Mouse (Mus musculus) inflammation-experienced regulatory T-cells, adult 6 months (primary cell): ENCODE data around the gene Scnn1a. TPM values are rescaled to one million over a fixed set of nuclear protein-coding genes. Genes with fewer than 3 reads are reported as not detected.

Experiments used
- ATAC-seq: one replicate; pipeline ENCODE4 v1.8.0; 2017
- polyA plus RNA-seq, 3 experiments: library from polyadenylated mRNA; unstranded; fragments of 100-300 nt; shearing (Covaris generic); gene quantifications; one replicate each; pipeline ENCODE4 v1.2.1; 2017

Gene Scnn1a
- polyA plus RNA-seq, 3 experiments from 2014 or later = not detected

DNA sequence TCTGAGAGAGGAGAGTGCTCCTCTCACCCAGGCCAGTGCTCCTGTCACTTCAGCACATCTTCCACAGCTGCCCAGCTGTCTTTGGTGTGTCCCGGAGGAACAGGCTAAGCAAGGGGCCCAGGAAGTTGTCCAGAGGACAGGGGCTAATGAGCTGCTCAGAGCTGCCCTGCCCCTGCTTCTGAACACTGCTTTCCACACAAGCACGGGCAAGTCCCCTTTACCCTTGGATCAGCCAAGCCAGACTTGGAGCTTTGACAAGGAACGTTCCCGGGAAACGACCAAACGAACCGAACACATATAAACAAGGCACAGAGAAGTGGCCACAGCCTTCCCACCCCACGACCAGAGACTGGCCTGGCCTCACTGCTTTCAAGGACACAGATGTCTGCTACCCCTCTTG is 23.6 kb downstream of the Scnn1a start:
- no peak for ATAC-seq

DNA sequence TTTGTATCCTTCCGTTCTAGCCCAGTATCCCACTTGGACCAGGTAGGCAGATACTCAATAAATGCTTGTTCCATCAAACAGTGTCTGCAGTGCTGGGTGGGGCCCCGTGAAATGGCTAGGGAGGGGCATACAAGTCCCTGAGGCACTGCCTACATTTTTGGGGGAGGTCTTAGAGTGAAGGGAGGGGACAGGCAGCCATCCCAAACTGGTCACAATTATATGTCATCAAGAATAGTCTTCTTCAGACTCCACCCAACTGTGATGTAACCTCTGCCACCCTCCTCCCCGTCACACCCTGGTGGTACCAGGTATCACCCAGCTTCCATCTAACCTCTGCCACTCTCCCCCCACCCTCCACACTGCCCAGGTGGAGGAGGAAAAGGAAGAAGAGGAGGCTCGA is 24.4 kb downstream of the Scnn1a start:
- no peak for ATAC-seq

DNA sequence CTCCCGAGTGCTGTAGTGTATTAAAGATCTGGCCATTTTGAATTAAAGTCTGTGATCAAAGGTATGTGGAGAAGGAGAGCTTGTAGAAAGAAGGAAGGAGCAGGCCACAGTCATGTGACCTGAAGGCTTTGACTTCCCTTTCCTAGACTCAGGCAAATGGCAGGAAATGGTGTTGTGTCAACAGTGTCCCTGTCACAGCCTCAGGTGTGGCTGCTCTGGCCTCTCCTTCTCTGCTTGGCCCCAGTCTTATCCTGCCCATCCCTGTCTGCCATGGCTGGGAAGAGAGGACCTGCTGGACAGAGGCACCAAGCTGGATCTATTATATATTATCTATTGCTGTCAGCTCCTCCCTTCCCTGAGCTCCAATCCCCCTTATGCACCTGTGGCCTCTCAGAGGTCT is 25.2 kb downstream of the Scnn1a start:
- no peak for ATAC-seq

DNA sequence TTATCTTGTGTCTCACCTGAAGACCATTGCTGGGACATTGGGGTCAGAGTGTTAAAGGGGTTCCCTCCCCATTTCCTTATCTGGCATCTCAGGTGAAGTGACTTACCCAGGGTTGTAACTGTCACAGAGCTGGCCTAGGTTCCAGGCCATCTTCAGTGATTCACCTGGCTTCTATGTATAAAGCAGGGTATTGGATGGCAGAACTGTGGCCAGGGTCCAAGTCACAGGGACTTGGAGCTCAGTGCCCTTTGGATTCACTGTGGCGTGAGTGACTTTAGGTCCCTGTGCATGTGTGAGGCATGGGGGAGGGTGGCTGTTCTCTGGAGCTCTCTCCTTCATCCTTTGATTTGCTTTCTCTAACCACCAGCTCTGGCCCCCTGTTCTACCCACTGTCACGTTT is 25.6 kb downstream of the Scnn1a start:
- no peak for ATAC-seq

DNA sequence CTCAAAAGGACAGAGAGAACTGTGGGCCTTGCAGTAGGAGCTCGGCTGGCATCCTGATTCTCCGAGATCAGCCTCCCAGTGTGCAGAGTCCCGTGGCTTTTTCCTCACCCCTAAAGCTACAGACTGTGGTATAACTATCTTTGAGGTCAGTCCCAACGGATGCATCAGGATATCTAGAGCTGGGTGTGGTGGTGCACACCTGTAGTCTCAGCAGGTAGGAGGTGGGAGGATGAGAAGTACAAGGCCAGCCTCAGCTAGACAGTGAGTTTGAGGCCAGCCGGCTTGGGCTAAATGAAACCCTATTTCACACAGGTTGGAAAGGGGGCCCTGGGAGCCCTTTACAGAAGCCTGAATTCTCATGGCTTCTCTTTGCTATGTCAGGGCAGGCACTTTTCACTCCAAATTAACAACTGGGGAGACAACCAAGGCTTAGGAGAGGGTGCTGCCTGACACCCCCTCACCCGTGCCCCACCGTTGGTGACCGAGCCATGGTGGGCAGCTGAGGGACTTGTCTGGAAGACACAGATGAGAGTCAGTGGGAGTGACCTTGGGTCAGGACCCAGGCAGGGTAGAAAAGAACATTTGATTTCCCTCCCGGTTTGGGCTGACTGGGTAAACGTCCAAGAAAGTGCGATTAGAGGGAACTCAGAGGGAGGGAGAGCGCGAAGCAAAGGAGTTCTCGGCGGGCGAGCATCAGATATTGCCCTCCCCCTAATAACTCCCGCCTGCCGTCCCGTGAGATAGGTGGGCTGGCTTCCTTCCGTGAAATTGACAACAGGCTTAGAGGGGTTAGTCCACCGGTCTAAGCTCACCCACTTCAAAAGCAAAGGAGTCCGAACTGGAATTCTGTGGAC is 28.5 kb downstream of the Scnn1a start, which contains the start of gene Tnfrsf1a:
Gene Tnfrsf1a, plus strand, starts transcription at position 642 of the 854 bp plus-strand sequence.
- ATAC-seq = peak; percentile 1

DNA sequence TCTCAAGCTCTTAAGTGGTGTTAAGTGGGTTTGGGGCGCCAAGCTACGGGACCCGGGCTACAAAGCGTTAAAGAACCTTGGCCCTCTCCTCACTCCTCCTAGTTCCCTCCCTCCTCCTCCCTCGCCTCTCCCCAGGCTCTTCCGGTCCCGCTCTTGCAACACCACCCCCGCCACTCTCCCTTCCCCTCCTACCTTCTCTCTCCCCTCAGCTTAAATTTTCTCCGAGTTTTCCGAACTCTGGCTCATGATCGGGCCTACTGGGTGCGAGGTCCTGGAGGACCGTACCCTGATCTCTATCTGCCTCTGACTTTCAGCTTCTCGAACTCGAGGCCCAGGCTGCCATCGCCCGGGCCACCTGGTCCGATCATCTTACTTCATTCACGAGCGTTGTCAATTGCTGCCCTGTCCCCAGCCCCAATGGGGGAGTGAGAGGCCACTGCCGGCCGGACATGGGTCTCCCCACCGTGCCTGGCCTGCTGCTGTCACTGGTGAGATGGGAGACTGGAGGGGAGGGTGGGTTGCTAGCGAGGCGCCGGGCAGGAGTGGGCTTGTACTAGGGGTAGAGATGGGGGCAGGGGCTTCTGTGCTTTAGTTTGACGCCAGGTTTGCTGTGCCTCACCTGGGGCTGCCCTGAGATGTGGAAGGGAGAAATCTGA is 29.2 kb downstream of the Scnn1a start:
- peak; percentile 83 for ATAC-seq

DNA sequence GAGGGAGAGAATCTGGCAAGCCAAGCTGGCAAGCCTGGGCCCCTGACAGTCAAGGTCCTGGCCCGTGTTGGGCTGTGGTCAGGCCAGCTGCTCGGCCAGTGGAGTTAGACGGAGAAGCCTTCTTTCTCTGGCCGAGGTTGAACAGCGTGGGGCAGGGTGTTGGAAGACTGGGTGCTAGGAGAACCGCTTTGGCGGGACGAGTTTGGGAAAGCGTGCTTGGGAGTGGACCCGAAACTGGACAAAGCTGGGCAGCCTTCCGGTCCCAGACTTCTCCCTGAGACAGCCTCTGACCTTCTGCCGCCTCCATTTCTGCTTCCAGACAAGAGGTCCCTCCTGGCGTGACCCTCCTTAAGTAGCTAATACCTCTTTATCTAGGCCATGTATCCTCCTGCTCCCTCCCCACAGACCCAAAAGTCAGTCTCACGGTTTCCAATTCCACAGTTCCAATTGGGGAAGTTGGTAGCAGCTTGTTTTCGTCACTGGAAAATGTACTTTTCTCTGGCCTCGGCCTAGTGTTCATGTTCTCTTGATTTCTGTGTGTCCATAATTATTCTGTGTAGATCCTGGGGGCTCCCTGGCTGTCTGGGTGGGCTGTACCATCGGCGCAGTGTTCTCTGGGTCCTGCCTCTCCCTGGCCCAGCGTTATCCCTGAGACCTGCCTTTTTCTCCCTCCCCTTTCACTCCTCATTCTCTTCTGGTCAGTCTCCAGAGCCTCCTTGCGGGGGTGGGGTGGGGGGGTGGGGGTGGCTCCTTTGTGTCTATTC is 30.0 kb downstream of the Scnn1a start:
- ATAC-seq = no peak

DNA sequence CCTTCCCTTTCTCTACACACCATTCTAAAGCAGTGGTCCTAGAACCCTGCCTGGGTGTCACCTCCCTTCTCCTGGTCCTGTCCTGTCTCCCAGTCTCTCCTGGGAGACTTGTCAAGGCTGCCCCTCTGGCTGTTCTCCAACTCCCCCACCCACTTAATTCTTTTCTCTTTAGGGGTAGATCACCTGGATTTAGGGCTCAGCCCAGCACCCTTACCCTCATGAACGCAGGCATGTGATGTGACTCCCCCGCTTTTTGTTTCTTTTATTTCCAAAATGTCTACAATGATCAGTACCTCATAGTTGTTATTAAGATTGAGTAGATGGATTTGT is 30.5 kb downstream of the Scnn1a start:
- no peak for ATAC-seq

DNA sequence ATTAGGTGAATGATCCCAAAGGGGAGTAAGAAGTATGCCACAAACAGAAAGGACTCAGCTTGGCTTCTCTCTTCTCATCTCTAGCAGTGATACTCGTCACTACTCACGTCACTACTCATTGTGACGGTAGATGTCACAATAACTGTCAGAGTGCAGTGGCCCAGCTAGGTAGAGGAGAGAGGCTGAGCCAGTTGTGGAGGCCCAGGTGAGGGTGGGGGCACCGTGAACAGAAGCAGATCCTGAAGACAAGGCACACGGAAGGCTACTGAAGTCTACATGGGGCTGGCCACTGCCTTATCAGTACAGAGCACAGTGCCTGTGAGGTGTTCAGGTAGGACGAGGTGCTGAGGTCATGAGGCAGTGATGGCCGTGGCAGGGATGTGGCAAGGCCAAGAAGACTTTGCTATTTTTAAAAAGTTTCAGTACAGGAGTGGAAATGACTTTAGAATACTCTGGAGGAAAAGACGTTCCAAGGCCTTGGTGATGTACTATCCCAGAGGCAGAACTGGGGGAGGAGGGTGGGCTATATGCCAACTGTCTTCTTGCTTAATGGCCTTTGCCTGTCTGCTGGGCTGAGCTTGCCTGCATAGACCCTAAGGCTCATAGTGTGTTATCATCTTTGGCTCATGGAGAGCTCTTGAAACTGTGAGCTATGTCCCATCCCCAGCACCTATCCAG is 31.0 kb downstream of the Scnn1a start:
- no peak for ATAC-seq

DNA sequence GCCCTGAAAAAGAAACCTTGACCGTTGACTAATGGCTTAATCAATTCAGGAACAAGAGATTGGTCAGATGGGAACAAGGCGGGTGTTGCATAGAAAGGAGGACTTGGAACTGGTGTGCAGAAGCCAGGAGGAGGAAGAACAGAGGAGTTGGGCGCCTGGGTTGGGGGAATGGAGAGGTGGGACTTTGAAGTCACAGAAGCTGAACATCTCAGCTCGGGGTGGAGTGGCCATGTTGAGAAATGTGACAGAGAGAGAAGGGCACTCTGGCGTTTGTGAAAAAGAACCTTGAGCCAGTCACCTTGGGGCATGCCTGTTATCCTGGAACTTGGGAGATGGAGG is 31.6 kb downstream of the Scnn1a start:
- ATAC-seq = no peak

DNA sequence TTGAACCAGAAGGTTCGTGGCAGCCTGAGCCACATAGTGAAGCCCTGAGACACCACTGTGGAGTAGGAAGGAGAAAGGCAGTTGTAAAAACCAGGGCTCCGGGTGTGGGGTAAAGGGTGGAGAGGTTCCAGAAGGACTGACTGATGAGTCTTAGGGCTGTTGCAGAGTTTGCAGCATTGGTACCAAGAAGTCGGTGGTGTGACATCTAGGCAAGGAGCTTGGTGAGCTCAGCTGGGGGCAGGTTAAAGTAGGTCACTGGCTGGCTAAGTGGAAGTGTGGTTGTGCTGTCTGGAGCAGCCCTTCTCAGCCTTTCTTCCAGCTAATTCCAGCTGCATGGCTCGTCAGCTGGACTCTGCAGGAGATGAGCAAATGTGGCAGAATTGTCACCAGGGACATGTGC is 32.4 kb downstream of the Scnn1a start:
- ATAC-seq = no peak

DNA sequence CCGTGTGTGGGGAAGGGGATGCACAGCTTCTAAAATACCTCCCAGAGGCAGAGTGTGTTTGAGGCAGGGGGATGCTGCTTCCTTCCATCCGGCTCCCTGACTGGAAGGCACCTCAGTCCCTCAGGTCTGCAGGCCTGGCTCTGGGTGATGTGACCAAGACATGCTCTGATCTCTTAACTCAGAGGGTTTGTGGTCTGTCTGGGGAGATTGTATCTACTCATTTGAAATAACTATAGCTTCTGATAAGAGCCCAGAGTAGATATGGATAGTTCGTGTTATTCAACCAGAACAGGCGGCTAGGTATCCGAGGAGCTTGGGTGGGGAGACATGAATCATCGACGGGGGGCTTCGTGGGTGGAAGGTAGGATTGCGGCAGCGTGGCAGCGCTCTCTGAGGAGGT is 32.8 kb downstream of the Scnn1a start:
- peak; percentile 38 for ATAC-seq

DNA sequence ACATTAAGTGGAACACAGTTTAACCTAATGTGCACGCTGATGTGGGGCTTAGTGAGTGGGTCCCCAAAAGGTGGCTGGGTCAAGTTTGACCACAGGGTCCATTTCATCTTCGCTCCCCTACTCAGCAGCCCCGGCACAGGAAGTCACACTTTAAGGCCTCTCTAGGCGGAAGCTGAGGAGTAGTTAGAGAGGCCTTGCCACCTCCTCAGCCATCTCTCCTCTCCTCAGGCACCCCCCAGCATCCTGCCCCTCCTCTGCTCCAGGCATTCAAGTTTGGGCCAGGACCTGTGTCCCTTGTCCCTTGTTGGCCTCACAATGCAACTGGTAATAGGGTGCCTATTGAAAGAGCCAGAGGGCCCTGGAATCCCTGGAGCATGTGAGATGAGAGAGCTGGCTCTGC is 33.2 kb downstream of the Scnn1a start:
- ATAC-seq = peak; percentile 63

DNA sequence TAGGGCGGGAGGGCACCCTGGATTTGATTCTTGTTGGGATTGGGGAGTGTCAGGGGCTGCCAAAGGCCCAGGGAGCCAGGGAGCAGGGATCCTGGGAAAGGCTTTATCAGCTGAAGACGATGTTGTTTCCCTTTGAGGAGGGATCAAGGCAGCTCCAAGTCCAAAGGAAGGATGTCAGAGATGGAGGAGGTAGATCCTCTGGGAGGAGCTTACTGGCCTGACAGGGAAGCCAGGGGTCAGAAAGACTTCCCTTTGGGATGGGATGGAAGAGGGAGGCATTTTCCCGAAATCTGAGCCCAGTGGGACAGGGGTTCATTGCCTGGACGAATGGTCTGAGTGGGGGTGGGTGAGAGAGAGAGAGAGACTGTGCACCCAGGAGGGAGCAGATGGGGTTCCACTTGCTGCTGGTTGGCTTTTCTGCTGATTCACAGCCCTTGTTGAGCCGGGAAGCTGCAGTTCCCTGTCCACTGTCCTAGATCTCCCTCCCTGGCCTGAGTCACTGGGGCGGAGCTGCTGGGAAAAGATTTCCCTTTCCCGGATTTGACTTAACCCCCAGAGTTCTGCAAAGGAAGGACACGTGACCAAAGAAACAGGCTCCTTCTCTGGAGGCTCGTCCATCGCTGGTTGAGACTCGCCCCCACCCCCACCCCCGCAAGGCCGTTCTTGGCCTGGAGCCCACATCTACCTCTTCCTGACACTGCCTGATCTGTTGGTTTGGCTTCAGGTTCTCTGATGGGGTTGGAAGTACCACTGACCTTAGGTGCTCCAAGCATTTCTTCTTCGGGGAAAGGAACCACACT is 34.1 kb downstream of the Scnn1a start:
- no peak for ATAC-seq

DNA sequence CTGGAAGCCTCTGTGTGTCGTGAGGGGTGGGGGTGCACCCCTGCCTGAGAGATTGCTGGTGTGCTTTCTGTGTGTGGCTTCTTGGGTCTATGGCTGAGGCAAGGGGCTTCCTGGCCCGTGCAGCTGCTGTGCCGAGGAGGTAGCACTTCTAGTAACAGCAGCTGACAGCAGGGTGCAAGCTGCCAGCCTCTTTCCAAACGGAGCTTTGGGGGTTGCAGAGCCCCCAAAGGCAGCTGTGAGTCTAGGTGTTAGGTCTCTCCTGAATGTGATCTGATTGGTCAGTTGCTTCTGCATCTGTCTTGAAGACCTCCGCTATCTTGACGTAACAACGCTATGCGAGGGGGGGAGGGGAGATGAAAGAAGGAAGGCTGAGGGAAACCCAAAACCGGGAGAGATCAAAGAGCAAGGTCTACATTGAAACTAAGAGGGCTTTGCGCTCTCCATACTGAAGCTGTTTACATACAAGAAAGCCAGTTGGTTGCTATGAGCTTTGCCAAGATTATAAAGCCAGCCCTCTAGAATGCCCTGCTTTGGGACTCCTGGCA is 34.8 kb downstream of the Scnn1a start:
- ATAC-seq = peak; percentile 27

DNA sequence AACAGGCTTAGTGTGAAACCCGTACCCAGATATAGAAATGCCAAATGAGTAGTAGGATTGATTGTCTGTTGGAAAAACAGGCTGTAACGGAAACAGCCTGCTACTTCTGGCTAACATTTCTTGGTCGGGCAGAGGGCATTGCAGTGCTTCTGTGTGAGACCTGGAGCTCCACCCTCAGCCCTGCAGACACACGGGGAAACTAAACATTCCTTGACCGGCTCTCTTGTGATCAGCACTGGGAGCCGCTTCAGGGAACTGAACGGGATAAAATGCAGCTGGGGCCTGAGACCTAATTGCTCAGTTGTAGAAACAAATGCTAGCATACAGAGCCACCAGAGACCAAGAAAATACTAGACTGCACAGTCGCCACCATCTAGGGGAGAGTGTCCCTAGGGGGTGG is 35.8 kb downstream of the Scnn1a start:
- ATAC-seq = no peak

DNA sequence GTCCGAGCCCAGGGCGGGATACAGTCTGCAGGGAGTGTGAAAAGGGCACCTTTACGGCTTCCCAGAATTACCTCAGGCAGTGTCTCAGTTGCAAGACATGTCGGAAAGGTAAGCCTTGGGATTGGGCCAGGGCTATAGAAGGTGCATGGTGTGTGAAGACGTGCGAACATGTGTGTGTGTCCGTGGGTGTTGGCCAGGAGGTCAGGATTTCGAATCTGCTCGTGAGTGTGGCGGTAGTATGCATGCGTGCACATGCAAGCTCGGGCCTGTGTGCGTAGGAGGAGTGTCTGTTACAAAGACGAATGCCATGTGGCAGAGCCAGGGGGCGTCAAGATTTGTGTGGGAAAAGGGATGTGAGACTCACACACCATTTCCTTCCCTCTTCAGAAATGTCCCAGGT is 36.9 kb downstream of the Scnn1a start:
- no peak for ATAC-seq

DNA sequence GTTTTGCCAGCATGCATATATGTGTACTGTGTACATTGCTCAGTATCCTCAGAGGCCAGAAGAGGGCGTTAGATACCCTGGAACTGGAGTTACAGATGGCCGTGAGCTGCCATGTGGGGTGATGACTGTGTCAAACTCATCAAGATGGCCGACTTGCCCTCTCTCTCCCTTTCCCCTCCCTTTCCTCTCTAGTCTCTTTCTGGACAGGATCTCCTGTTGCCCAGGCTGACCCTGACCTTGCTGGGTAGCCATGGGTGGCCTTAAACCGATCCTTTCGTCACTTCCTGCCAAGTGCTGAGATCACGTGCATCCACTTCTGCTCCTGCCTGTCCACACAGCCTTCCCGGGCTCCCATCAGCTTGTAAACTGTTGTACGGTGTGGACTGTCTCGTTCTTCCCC is 39.5 kb downstream of the Scnn1a start:
- no peak for ATAC-seq

DNA sequence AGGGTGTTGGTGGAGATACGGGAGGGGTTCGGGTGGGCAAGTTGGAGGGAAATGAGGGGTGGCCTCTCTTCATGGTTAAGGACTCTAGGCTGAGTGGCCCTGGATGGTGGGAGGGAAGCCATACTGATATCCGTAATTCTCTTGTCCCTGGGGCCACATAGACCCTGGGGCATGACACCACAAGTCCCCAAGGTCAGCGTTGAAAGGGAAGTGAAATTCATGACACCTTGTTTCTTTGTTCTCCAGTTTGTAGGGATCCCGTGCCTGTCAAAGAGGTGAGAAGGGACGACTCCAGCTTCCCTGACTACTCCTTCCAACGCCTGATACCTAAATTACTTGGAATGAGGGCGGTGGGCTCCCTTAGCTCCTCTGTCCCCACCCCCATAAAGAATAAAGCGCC is 40.4 kb downstream of the Scnn1a start:
- no peak for ATAC-seq

DNA sequence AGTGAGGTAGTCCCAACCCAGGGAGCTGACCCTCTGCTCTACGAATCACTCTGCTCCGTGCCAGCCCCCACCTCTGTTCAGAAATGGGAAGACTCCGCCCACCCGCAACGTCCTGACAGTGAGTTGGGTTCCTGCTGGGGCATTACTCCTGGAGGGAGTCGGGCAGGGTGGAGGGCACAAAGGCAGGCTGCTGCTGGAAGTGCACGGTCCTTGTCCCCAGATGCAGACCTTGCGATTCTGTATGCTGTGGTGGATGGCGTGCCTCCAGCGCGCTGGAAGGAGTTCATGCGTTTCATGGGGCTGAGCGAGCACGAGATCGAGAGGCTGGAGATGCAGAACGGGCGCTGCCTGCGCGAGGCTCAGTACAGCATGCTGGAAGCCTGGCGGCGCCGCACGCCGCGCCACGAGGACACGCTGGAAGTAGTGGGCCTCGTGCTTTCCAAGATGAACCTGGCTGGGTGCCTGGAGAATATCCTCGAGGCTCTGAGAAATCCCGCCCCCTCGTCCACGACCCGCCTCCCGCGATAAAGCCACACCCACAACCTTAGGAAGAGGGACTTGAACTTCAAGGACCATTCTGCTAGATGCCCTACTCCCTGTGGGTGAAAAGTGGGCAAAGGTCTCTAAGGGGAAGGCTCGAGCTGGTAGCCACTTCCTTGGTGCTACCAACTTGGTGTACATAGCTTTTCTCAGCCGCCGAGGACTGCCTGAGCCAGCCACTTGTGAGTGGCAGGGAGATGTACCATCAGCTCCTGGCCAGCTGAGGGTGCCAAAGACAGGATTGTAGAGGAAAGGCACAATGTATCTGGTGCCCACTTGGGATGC is 41.2 kb downstream of the Scnn1a start:
- no peak for ATAC-seq

DNA sequence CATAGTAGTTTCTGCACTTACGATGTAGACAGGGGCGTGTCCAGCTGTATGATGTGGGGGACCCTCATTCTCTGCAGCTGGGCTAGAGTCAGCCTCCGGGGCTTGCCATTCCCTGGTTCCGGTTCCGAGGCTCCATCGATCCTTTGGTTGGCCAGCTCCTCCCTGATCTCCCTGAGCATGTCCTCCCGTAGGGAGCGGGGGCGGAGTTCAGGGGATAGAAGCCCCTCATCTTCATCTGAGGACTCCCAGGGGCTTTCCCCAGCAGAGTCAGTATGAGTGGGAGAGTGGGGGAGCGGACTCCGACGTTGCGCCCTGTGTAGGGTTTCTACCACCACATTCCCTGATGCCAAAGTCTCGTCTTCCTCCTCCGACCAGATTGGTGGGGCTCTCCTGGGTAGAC is 42.6 kb downstream of the Scnn1a start:
- ATAC-seq = no peak
